Mouse (Mus musculus): ENCODE data around the gene Arhgap33. TPM values are rescaled to one million over a fixed set of nuclear protein-coding genes. Genes with fewer than 3 reads are reported as not detected.

The Arhgap33 gene
- polyA plus RNA-seq (2015; fragmentation: Nextera tagmentation; extraction: Ambion mirVana) = 140 and 149 TPM in 2 replicates

- under 1% methylated on average over 71 of the region's 84 CpGs for WGBS
Measured at GRCm38 (mm10) chr7:30534633-30535577, at the start of gene Arhgap33. Gene Arhgap33 (minus strand): TSS chr7:30535060.

DNA sequence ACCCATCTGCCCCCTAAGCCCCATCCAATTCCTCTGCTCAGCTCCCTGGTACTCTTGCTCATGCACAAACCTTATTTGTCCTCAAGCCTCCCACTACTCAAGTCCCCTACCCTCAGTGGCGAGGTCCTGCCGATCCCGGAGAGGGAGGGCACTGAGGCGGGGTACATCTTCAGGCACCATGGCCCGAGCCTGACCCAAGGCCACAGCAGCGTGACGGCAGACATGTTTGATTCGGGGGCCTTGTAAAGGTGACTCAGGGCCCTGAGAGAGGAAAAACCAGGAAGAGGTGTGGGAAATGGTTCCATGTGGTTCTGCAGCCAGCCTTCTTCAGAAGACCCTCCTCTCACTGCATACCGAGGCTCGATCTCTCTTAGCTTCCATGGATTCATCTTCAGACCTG lies 49.5 kb upstream of the Arhgap33 start:
- H3K4me2 ChIP-seq (ENCODE audit: low read length) = no peak overlapping the region
- no peaks in the 10 kb centered on the region for H3K9me3 ChIP-seq (replicated peaks; ENCODE audit: control insufficient read depth, low read length, poor library complexity, severe bottlenecking)
- no peak overlapping the region for H3K4me3 ChIP-seq (ENCODE audit: low read depth, low read length)
- peaks cover 11% of the 10 kb centered on the region for H3K4me1 ChIP-seq (ENCODE audit: control insufficient read depth, insufficient read depth, low read length)
- H3K9ac ChIP-seq (ENCODE audit: low read depth, low read length) = no peak overlapping the region
- no peak for ATAC-seq
- H3K36me3 ChIP-seq (ENCODE audit: control insufficient read depth, insufficient read depth, low read length) = peaks cover 57% of the 10 kb centered on the region
- no peaks in the 10 kb centered on the region for H3K27me3 ChIP-seq (ENCODE audit: control insufficient read depth, insufficient read depth, low read depth, low read length)
- no peak overlapping the region for H3K27ac ChIP-seq (ENCODE audit: low read length)
- WGBS = 94% methylated on average over 10 of the region's 10 CpGs

More at GRCm38 (mm10) chr7:30534633-30535577, at the start of gene Arhgap33:
- peak; percentile 90 for ATAC-seq
- Histone ChIP-seq H3K4me2 (ENCODE audit: low read length) (peak within 1 kb of the TSS; percentile 89), H3K9ac (ENCODE audit: low read depth, low read length) (peak within 1 kb of the TSS; percentile 93), H3K27me3 (ENCODE audit: control insufficient read depth, insufficient read depth, low read depth, low read length) (no peaks in the 10 kb centered on the region), H3K4me3 (ENCODE audit: low read depth, low read length) (peak within 1 kb of the TSS; percentile 80), H3K4me1 (ENCODE audit: control insufficient read depth, insufficient read depth, low read length) (peaks cover 35% of the 10 kb centered on the region), H3K27ac (ENCODE audit: low read length) (peak within 1 kb of the TSS; percentile 96), H3K9me3 (replicated peaks; ENCODE audit: control insufficient read depth, low read length, poor library complexity, severe bottlenecking) (no peaks in the 10 kb centered on the region), H3K36me3 (ENCODE audit: control insufficient read depth, insufficient read depth, low read length) (peaks cover 13% of the 10 kb centered on the region; the same call in 1 of the 2 replicates)

GRCm38 (mm10) chr7:30581547-30581946 lies 46.7 kb upstream of the Arhgap33 start:
- no peak overlapping the region for H3K27ac ChIP-seq (ENCODE audit: low read length)
- no peak overlapping the region for H3K4me2 ChIP-seq (ENCODE audit: low read length)
- peaks cover 81% of the 10 kb centered on the region for H3K36me3 ChIP-seq (ENCODE audit: control insufficient read depth, insufficient read depth, low read length)
- no peaks in the 10 kb centered on the region for H3K4me1 ChIP-seq (ENCODE audit: control insufficient read depth, insufficient read depth, low read length)
- WGBS = 95% methylated on average over 16 of the region's 16 CpGs
- H3K4me3 ChIP-seq (ENCODE audit: low read depth, low read length) = no peak overlapping the region
- H3K9ac ChIP-seq (ENCODE audit: low read depth, low read length) = no peak overlapping the region
- H3K27me3 ChIP-seq (ENCODE audit: control insufficient read depth, insufficient read depth, low read depth, low read length) = no peaks in the 10 kb centered on the region
- H3K9me3 ChIP-seq (replicated peaks; ENCODE audit: control insufficient read depth, low read length, poor library complexity, severe bottlenecking) = no peaks in the 10 kb centered on the region
- no peak for ATAC-seq

- no peaks in the 10 kb centered on the region for H3K27me3 ChIP-seq (ENCODE audit: control insufficient read depth, insufficient read depth, low read depth, low read length)
- no peaks in the 10 kb centered on the region for H3K9me3 ChIP-seq (replicated peaks; ENCODE audit: control insufficient read depth, low read length, poor library complexity, severe bottlenecking)
- H3K27ac ChIP-seq (ENCODE audit: low read length) = no peak overlapping the region
- no peaks in the 10 kb centered on the region for H3K4me1 ChIP-seq (ENCODE audit: control insufficient read depth, insufficient read depth, low read length)
- no peak overlapping the region for H3K9ac ChIP-seq (ENCODE audit: low read depth, low read length)
- no peak overlapping the region for H3K4me3 ChIP-seq (ENCODE audit: low read depth, low read length)
- peaks cover 88% of the 10 kb centered on the region for H3K36me3 ChIP-seq (ENCODE audit: control insufficient read depth, insufficient read depth, low read length)
- ATAC-seq = no peak
- H3K4me2 ChIP-seq (ENCODE audit: low read length) = no peak overlapping the region
- 96% methylated on average over 8 of the region's 8 CpGs for WGBS
Measured at GRCm38 (mm10) chr7:30579950-30580349, 45.1 kb upstream of the Arhgap33 start.

DNA sequence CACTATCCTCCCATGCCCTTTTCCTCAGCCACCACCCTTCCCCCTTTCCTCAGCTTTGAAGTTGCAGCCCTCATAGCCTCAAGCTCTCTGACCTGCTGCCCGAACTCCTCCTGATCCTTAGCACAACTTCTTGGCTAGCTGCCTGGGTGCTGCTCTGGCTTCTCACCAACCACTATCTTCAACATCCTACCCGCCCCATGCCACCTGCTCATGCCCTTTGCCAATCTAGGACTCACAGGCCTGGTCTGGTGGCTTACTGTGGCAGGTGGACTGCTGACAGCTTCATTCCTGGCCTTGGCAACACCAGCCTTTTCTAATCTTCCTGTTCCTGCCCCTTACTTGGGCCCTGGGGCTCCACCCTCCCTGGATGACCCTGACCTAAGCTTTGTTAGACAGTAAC lies 38.1 kb upstream of the Arhgap33 start:
- H3K4me3 ChIP-seq (ENCODE audit: low read depth, low read length) = no peak overlapping the region
- H3K27ac ChIP-seq (ENCODE audit: low read length) = no peak overlapping the region
- ATAC-seq = no peak
- H3K27me3 ChIP-seq (ENCODE audit: control insufficient read depth, insufficient read depth, low read depth, low read length) = no peaks in the 10 kb centered on the region
- 85% methylated on average over 2 of the region's 2 CpGs for WGBS
- H3K36me3 ChIP-seq (ENCODE audit: control insufficient read depth, insufficient read depth, low read length) = peaks cover 74% of the 10 kb centered on the region
- no peak overlapping the region for H3K4me2 ChIP-seq (ENCODE audit: low read length)
- H3K4me1 ChIP-seq (ENCODE audit: control insufficient read depth, insufficient read depth, low read length) = no peaks in the 10 kb centered on the region
- no peak overlapping the region for H3K9ac ChIP-seq (ENCODE audit: low read depth, low read length)
- no peaks in the 10 kb centered on the region for H3K9me3 ChIP-seq (replicated peaks; ENCODE audit: control insufficient read depth, low read length, poor library complexity, severe bottlenecking)

- Histone ChIP-seq H3K4me1 (ENCODE audit: control insufficient read depth, insufficient read depth, low read length) (no peaks in the 10 kb centered on the region), H3K9me3 (replicated peaks; ENCODE audit: control insufficient read depth, low read length, poor library complexity, severe bottlenecking) (no peaks in the 10 kb centered on the region), H3K27ac (ENCODE audit: low read length) (no peak overlapping the region), H3K9ac (ENCODE audit: low read depth, low read length) (no peak overlapping the region), H3K27me3 (ENCODE audit: control insufficient read depth, insufficient read depth, low read depth, low read length) (no peaks in the 10 kb centered on the region), H3K4me2 (ENCODE audit: low read length) (no peak overlapping the region), H3K4me3 (ENCODE audit: low read depth, low read length) (no peak overlapping the region), H3K36me3 (ENCODE audit: control insufficient read depth, insufficient read depth, low read length) (peaks cover 73% of the 10 kb centered on the region)
- ATAC-seq = no peak
- WGBS = 95% methylated on average over 5 of the region's 5 CpGs
Measured at GRCm38 (mm10) chr7:30572389-30572788, 37.5 kb upstream of the Arhgap33 start.

DNA sequence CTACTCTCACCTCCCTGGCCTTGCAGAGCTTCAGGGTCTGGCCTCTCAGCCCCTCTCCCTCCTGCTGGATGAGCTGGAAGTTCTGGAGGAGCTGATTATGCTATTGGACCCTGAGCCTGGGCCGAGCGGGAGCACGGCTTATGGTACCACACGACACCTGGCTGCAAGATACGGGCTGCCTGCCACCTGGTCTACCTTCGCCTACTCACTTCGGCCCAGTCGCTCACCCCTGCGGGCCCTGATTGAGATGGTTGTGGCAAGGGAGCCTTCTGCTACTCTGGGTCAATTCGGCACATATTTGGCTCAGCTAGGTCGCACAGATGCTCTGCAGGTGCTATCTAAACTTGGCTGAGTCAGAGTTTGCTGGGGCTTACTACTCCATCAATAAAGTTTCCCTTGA lies 32.7 kb upstream of the Arhgap33 start:
- Histone ChIP-seq H3K9ac (ENCODE audit: low read depth, low read length) (no peak overlapping the region), H3K27ac (ENCODE audit: low read length) (no peak overlapping the region), H3K4me1 (ENCODE audit: control insufficient read depth, insufficient read depth, low read length) (peaks cover 7% of the 10 kb centered on the region; the same call in 1 of the 2 replicates), H3K36me3 (ENCODE audit: control insufficient read depth, insufficient read depth, low read length) (peaks cover 46% of the 10 kb centered on the region), H3K27me3 (ENCODE audit: control insufficient read depth, insufficient read depth, low read depth, low read length) (no peaks in the 10 kb centered on the region), H3K9me3 (replicated peaks; ENCODE audit: control insufficient read depth, low read length, poor library complexity, severe bottlenecking) (no peaks in the 10 kb centered on the region), H3K4me3 (ENCODE audit: low read depth, low read length) (no peak overlapping the region), H3K4me2 (ENCODE audit: low read length) (no peak overlapping the region)
- ATAC-seq = no peak
- WGBS = 93% methylated on average over 11 of the region's 11 CpGs

DNA sequence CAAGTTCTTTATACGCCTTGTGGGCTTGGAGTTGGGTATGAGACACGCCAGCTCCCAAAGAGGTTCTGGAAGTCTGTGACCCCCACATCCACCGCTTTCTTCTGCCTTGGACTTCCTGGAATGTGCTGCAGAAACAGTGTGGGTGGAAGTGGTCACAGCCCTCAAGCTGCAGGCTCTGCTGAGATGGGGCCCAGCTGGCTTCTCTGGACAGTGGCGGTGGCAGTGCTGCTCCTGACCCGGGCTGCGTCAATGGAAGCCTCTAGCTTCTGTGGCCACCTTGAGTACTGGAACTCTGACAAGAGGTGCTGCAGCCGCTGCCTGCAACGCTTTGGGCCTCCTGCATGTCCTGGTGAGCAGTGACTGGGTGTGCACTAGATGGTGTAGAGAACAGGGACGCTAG lies 31.2 kb upstream of the Arhgap33 start:
- Histone ChIP-seq H3K4me3 (ENCODE audit: low read depth, low read length) (no peak overlapping the region), H3K27ac (ENCODE audit: low read length) (no peak overlapping the region), H3K4me2 (ENCODE audit: low read length) (no peak overlapping the region), H3K4me1 (ENCODE audit: control insufficient read depth, insufficient read depth, low read length) (peaks cover 12% of the 10 kb centered on the region; the same call in 1 of the 2 replicates), H3K36me3 (ENCODE audit: control insufficient read depth, insufficient read depth, low read length) (peaks cover 36% of the 10 kb centered on the region), H3K9ac (ENCODE audit: low read depth, low read length) (no peak overlapping the region), H3K27me3 (ENCODE audit: control insufficient read depth, insufficient read depth, low read depth, low read length) (no peaks in the 10 kb centered on the region), H3K9me3 (replicated peaks; ENCODE audit: control insufficient read depth, low read length, poor library complexity, severe bottlenecking) (no peaks in the 10 kb centered on the region)
- WGBS = 89% methylated on average over 9 of the region's 9 CpGs
- no peak for ATAC-seq

DNA sequence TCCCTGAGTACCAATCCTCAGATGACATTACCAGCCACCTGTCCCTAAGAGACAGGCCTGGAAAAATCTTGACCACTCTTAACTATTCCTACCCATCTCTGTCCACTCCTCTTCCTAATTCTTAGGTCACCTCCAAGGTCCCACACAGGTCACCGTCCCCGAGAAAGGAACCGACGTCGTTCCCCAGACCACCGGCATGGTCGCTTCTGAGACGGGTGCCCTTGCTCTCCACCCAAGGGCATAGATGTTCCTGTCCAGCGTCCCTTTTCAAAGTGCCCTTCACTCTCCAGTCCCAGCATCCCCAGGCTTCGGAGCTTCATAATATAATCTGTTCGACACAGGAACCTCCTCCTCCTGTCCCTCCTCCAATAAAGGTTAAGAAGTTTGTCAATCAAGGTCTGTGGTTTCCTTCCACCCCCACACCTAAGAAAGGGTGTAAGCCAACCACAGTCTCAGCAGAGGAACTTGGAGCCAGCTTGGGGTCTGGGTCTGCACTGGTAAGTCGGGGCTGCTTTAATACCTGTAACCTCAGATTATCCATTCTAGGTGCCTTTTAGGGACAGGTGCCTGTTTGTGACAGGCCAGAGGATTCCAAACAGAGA lies 30.2 kb upstream of the Arhgap33 start, which contains the start of gene Igflr1:
Igflr1 (plus strand) TSS at position 458 of the 602 bp plus-strand sequence.
- no peaks in the 10 kb centered on the region for H3K9me3 ChIP-seq (replicated peaks; ENCODE audit: control insufficient read depth, low read length, poor library complexity, severe bottlenecking)
- H3K4me3 ChIP-seq (ENCODE audit: low read depth, low read length) = no peak within 1 kb of the TSS
- no peaks in the 10 kb centered on the region for H3K27me3 ChIP-seq (ENCODE audit: control insufficient read depth, insufficient read depth, low read depth, low read length)
- ATAC-seq = no peak
- H3K9ac ChIP-seq (ENCODE audit: low read depth, low read length) = no peak within 1 kb of the TSS
- H3K4me1 ChIP-seq (ENCODE audit: control insufficient read depth, insufficient read depth, low read length) = peaks cover 14% of the 10 kb centered on the region; the same call in 1 of the 2 replicates
- no peak within 1 kb of the TSS for H3K27ac ChIP-seq (ENCODE audit: low read length)
- 94% methylated on average over 12 of the region's 12 CpGs for WGBS
- peaks cover 29% of the 10 kb centered on the region for H3K36me3 ChIP-seq (ENCODE audit: control insufficient read depth, insufficient read depth, low read length)
- peak within 1 kb of the TSS; percentile 60; the same call in 1 of the 2 replicates for H3K4me2 ChIP-seq (ENCODE audit: low read length)
